Mouse (Mus musculus) A20 (cell line): ENCODE results near the gene Eif2b1.
"Not testable (repeated sequence)": the region's sequence is repeated elsewhere in the genome, so short reads cannot be mapped to it uniquely, and the experiment has no call there.

Experiments used
- DNase-seq: peaks from one replicate; pipeline ENCODE4 v3.0.0-alpha.2; 2011; ENCODE audit warnings: low read depth, low spot score

The Eif2b1 gene

GRCm38 (mm10) chr5:124578633-124579317 is at the start of gene Eif2b1, which contains the start of gene Gtf2h3:
Gene Eif2b1 (minus strand): TSS chr5:124579131.
Gene Gtf2h3 (plus strand): TSS chr5:124579140.
- DNase-seq: peak; percentile 94

- no peak for DNase-seq
These were observed 45.4 kb upstream of the Eif2b1 start for GRCm38 (mm10) chr5:124624291-124624690.

DNA sequence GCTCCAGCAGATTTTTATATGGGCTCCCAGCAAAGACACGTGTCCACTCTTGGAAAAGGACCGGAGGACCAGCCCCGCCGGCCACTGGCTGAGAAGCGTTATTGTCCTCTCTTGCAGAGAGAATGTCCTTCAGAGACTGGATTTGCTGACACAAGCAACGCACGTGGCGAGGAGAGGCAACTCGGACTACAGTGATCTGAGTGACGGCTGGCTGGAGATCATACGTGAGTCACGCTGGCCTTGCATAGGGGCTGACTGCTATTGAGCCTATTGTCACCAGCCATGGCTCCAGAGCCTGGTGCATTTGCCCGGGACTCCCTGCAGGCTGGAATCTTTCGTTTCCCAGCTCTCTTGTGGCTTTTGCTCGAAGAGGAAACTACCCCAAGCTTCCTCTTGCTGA is 44.0 kb upstream of the Eif2b1 start:
- DNase-seq: no peak

- peak; percentile 77 for DNase-seq
These were observed 42.4 kb upstream of the Eif2b1 start for GRCm38 (mm10) chr5:124621362-124621761.

- no peak for DNase-seq
These were observed 39.8 kb upstream of the Eif2b1 start for GRCm38 (mm10) chr5:124618711-124619110.

DNA sequence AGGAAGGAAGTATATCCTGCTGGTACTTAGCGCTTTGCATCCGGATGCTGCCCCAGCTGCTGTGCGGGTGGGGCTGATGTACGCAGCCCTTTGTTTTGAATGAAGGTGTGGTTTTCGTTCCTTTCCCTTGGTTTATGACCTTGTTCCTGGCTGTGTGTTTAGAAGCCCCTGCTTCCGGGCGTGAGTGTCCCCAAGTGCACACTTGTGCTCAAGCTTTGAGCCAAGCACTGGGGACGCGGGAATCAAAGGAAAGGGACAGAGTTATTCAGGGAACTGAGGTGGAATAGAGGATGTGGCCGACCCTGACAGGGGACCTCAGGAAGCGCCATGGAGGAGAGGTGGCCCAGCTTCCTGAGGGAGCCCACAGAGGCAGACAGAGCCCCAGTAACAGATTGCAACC is 35.8 kb upstream of the Eif2b1 start:
- DNase-seq: no peak

- peak; percentile 50 for DNase-seq
These were observed 32.0 kb upstream of the Eif2b1 start for GRCm38 (mm10) chr5:124610965-124611364.

GRCm38 (mm10) chr5:124605041-124605622 is 26.2 kb upstream of the Eif2b1 start:
- no peak for DNase-seq

- DNase-seq: no peak
These were observed 25.4 kb upstream of the Eif2b1 start for GRCm38 (mm10) chr5:124604296-124604695.

DNA sequence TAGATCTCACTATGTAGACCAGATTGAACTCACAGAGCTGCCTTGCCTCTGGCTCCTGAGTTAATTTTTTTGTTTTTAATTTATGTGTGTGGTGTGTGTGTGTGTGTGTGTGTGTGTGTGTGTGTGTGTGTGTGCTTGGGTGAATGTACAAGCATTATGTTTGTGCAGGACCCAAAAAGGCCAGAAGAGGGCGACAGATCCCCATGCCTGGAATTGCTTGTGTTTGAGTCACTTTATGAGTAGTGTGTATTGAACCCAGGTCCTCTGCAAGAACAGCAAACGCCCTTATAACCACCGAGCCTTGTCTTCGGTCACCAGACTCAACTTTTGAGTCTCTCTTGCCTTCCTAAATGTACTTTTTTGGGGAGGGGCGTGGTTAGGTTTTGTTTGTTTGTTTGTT is 23.4 kb upstream of the Eif2b1 start:
- DNase-seq: peak; percentile 78

DNA sequence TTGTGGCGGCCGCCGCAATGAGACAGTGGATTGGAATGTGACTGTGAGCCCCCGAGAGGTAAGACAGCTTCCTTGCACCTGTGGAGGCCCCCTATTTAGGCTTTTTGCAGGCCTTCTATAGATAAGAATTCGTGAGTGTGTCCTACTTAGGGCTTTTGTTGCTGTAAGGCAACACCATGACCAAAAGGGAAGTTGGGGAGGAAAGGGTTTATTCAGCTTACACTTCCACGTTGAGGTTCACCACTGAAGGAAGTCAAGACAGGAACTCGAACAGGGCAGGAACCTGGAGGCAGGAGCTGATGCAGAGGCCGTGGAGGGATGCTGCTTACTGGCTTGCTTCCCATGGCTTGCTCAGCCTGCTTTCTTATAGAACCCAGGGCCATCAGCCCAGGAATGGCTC is 20.8 kb upstream of the Eif2b1 start:
- not testable (repeated sequence) for DNase-seq

- no peak for DNase-seq
These were observed 19.6 kb upstream of the Eif2b1 start for GRCm38 (mm10) chr5:124598224-124599174.

DNA sequence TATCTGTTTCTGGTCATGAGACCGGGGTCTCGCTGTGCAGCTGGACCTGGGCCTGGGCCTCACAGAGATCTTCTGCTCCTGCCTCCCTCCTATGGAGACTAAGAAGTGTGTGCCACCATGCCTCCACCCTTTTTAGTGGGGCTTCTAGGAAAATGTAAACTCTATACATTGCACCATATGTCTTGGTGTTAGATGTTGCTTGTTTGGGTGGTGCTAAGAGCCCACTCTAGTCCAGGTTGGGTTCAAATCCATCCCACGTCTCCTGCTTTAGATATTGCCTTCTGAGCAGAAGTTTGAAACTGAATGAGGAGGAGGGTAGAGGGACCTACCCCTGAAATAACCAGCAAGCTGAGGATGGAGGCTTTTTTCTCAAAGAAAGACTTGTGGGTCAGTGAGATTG is 13.8 kb upstream of the Eif2b1 start:
- DNase-seq: no peak

DNA sequence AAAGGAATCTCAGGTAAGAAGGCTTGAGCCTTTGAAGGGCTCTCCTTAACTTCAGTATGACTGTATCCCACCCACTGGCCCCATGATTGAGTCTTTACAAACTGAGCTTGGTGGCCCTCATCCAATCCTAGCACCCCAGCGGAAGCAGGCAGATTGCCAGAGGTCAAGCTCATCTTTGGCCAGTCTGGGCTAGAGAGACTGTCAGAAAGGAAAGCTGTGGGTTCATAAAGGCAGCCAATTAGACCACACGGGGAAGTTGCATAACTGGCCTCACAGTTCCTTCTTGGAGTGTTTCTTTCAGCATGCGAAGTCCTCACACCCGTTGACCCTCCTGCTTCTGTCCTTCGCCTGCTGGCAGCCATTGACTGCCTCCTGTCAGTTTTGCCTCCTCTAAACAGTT is 3.6 kb upstream of the Eif2b1 start:
- DNase-seq: no peak

GRCm38 (mm10) chr5:124575467-124575866 is 3.5 kb downstream of the Eif2b1 start:
- no peak for DNase-seq

- DNase-seq: no peak
These were observed 7.9 kb downstream of the Eif2b1 start for GRCm38 (mm10) chr5:124571068-124571467.

DNA sequence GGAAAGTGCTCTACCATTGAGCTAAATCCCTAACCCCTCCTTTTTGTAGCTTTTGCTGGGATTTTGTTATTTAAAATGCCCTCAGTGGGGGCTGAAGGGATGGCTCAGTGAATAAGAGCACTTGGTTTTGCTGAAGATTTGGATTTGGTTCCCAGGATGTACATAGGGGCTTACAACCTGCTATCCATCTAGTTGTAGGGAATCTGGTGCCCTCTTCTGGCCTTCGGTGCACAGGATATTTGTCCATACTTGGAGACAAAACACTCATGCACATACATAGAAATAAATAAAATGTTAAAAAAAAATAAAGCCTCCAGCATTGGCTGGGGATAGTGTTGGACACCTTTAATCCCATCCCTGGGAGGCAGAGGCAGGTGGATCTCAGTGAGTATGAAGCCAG is 23.8 kb downstream of the Eif2b1 start:
- DNase-seq: peak; percentile 20

GRCm38 (mm10) chr5:124553607-124554006 is 25.3 kb downstream of the Eif2b1 start:
- DNase-seq: no peak

- DNase-seq: peak; percentile 98
These were observed 26.2 kb downstream of the Eif2b1 start, which contains the start of gene Ddx55 for GRCm38 (mm10) chr5:124552558-124553307. Gene Ddx55 (plus strand): TSS chr5:124552864.

DNA sequence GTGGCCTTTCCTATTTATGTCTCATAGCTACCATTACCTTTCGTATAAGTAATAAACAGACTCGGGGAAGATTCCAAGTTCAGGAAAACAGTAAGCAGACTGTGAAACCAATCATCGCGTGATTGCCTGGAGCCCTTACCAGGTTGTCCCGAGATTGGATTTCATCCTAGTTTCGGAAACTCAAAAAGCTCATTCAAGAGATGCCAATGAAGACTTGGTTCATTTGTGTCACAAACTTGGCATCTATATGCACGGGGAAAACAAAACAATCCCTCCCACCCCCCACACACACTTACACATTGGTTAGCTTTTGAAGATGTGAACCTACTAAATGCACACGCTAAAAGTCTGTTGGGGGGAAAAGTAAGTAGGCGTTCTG is 26.8 kb downstream of the Eif2b1 start:
- DNase-seq: no peak

- peak; percentile 62 for DNase-seq
These were observed 27.4 kb downstream of the Eif2b1 start for GRCm38 (mm10) chr5:124551349-124552093.
